Mouse (Mus musculus) lung, postnatal 0 days (tissue): ENCODE results near the gene B430306N03Rik.

Experiments
- CTCF ChIP-seq: IDR thresholded peaks from 2 replicates; pipeline ENCODE4 v1.5.1; 2016; ENCODE audit warnings: antibody characterized with exemption, mild to moderate bottlenecking
- EP300 ChIP-seq: IDR thresholded peaks from 2 replicates; pipeline ENCODE4 v1.6.1; 2016; ENCODE audit warnings: antibody characterized with exemption, mild to moderate bottlenecking, control low read depth

DNA sequence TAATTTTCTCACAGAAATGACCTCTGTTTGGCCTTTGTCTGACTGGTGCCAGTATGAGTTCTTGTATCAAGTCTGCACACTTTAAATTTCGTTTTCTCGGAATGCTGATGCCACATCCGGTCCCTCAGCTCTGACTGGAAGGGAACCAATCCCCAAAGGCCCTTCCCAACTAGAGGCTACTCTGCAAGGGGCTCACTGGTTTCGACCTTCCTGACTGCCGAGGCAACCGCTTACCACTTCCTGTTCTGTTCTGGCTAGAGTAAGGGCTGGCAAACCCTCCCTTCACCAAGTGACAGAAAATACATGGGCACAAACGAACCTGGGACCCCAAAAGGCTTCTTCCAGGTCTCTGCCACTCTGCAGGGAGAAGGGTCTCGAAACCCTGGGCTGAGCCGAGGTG lies 15.1 kb upstream of the B430306N03Rik start:
- TF ChIP-seq CTCF = no peak
- TF ChIP-seq EP300 = no peak
